8 mouse cellular contexts compared by ENCODE assay signal in genomic region chr10:20673798-20674197, GRCm38 (mm10). TPM values are rescaled to one million over a fixed set of nuclear protein-coding genes. Genes with fewer than 3 reads are reported as not detected.
DNase-seq lines count a peak whose midpoint lies in the region; ATAC-seq and TF ChIP-seq lines count a peak whose summit lies in the region.

No protein-coding gene starts in this region.

- peak; percentile 44 for DNase-seq in hindbrain, postnatal 0 days (ENCODE audit: low spot score)
- peak; percentile 27 for DNase-seq in adrenal gland, postnatal 14 days
- peak; percentile 57 for DNase-seq in heart, postnatal 25 days (ENCODE audit: low spot score)
- peak; percentile 66 for DNase-seq in lung, postnatal 10 days
- no peak for DNase-seq in thymus, postnatal 4 days

- no peak for ATAC-seq in hindbrain, postnatal 0 days
- ATAC-seq in hindbrain, embryonic 13.5 days (ENCODE audit: low FRiP score) = no peak
- ATAC-seq in erythroid progenitor cell, adult 5-6 weeks (replicated peaks; ENCODE audit: low FRiP score, poor library complexity, severe bottlenecking) = no peak
- ATAC-seq in forebrain, embryonic 16.5 days = no peak

- intact Hi-C loops in heart, postnatal 25 days (cut with DNase I) = no loop called here

- no peaks in the 10 kb centered on the region for H3K36me3 ChIP-seq in hindbrain, postnatal 0 days (ENCODE audit: insufficient read depth, low read length)
- no peaks in the 10 kb centered on the region for H3K36me3 ChIP-seq in hindbrain, embryonic 13.5 days
- no peaks in the 10 kb centered on the region for H3K36me3 ChIP-seq in forebrain, embryonic 16.5 days (ENCODE audit: control insufficient read depth, insufficient read depth)

- H3K4me3 ChIP-seq in hindbrain, postnatal 0 days (ENCODE audit: low read length) = no peak overlapping the region
- H3K4me3 ChIP-seq in hindbrain, embryonic 13.5 days = no peak overlapping the region
- H3K4me3 ChIP-seq in forebrain, embryonic 16.5 days (replicated peaks; ENCODE audit: low read length) = no peak overlapping the region

- no peak overlapping the region for H3K27ac ChIP-seq in hindbrain, postnatal 0 days
- H3K27ac ChIP-seq in hindbrain, embryonic 13.5 days = no peak overlapping the region
- H3K27ac ChIP-seq in forebrain, embryonic 16.5 days (ENCODE audit: low read length) = no peak overlapping the region

- H3K4me1 ChIP-seq in hindbrain, postnatal 0 days (ENCODE audit: insufficient read depth, low read length) = no peaks in the 10 kb centered on the region
- no peaks in the 10 kb centered on the region for H3K4me1 ChIP-seq in hindbrain, embryonic 13.5 days (replicated peaks)
- 0 out of 2 replicates have a peak, but pooled peaks cover 3% of the 10 kb centered on the region for H3K4me1 ChIP-seq in forebrain, embryonic 16.5 days (replicated peaks; ENCODE audit: control insufficient read depth, insufficient read depth, low read length)

- no peak for TF ChIP-seq CTCF in hindbrain, postnatal 0 days (IDR thresholded peaks at IDR 0.05; ENCODE audit: low read depth)

- H3K27me3 ChIP-seq in hindbrain, postnatal 0 days (ENCODE audit: insufficient read depth, low read length) = no peaks in the 10 kb centered on the region
- no peaks in the 10 kb centered on the region for H3K27me3 ChIP-seq in hindbrain, embryonic 13.5 days
- H3K27me3 ChIP-seq in forebrain, embryonic 16.5 days (replicated peaks; ENCODE audit: control insufficient read depth, insufficient read depth, low read length) = no peaks in the 10 kb centered on the region

- WGBS in hindbrain, postnatal 0 days = 63% methylated on average over 4 of the region's 4 CpGs
- 82% methylated on average over 4 of the region's 4 CpGs for WGBS in hindbrain, embryonic 13.5 days
- WGBS in forebrain, embryonic 16.5 days = 62% methylated on average over 4 of the region's 4 CpGs

- H3K9me3 ChIP-seq in hindbrain, postnatal 0 days (ENCODE audit: low read length) = no peaks in the 10 kb centered on the region
- no peaks in the 10 kb centered on the region for H3K9me3 ChIP-seq in hindbrain, embryonic 13.5 days
- H3K9me3 ChIP-seq in forebrain, embryonic 16.5 days (ENCODE audit: control insufficient read depth, low read length) = no peaks in the 10 kb centered on the region

- no peak overlapping the region for H3K4me2 ChIP-seq in hindbrain, postnatal 0 days (ENCODE audit: low read depth, low read length)
- H3K4me2 ChIP-seq in hindbrain, embryonic 13.5 days = no peak overlapping the region
- no peak overlapping the region for H3K4me2 ChIP-seq in forebrain, embryonic 16.5 days (ENCODE audit: low read length)

- H3K9ac ChIP-seq in hindbrain, postnatal 0 days (replicated peaks; ENCODE audit: low read length) = no peak overlapping the region
- no peak overlapping the region for H3K9ac ChIP-seq in hindbrain, embryonic 13.5 days
- H3K9ac ChIP-seq in forebrain, embryonic 16.5 days (replicated peaks; ENCODE audit: low read depth, low read length) = no peak overlapping the region

RNA-seq across cellular contexts. Expression of gene Pde7b, which starts 51.1 kb away (rescaled TPM):
- total RNA-seq in hindbrain, postnatal 0 days (2014; rRNA removed) = 7.3 and 7.9 TPM in 2 replicates
- polyA plus RNA-seq in hindbrain, postnatal 0 days (2015; fragmentation: Nextera tagmentation; extraction: Ambion mirVana) = 2.3 and 2.6 TPM in 2 replicates
- 2.4 TPM in 2 replicates for polyA plus RNA-seq in hindbrain, embryonic 13.5 days (2015; fragmentation: Nextera tagmentation; extraction: Ambion mirVana)
- total RNA-seq in adrenal gland, postnatal 14 days (2021) = 17.4 and 19.0 TPM in 2 replicates
- total RNA-seq in heart, postnatal 25 days (2021) = 10 to 100 TPM; 53.7 to 59.7 TPM
- 2.2 TPM in 1 of 2 replicates, not detected in the other for total RNA-seq in erythroid progenitor cell, adult 5-6 weeks (2015; ENCODE audit: low replicate concordance)
- 1.4 TPM in 1 of 2 replicates, not detected in the other for total RNA-seq in erythroid progenitor cell, adult 5-6 weeks (2017; ENCODE audit: low replicate concordance)
- polyA plus RNA-seq in forebrain, embryonic 16.5 days (2015; fragmentation: Nextera tagmentation; extraction: Ambion mirVana) = 2.8 and 4.5 TPM in 2 replicates
